Mouse (Mus musculus): ENCODE measurements around the gene Nfkbid. TPM values are rescaled to one million over a fixed set of nuclear protein-coding genes. Genes with fewer than 3 reads are reported as not detected.
A peak's percentile ranks its signal among the peaks of the same experiment; 100 is the strongest.

The Nfkbid gene
- polyA plus RNA-seq, 1 experiment from 2014 or later: 1.9 TPM

GRCm38 (mm10) chr7:30444971-30445751 is 23.6 kb downstream of the Nfkbid start, which contains the start of gene Aplp1:
TSS of gene Aplp1 (minus strand) at chr7:30445535.
- peak; percentile 76 for ATAC-seq
- H3K4me1 ChIP-seq (ENCODE audit: insufficient read depth, low read depth, low read length): no peaks in the 10 kb centered on the region
- no peaks in the 10 kb centered on the region for H3K27me3 ChIP-seq (replicated peaks; ENCODE audit: insufficient read depth, low read length)
- WGBS: 3% methylated on average over 34 of the region's 72 CpGs
- H3K36me3 ChIP-seq (ENCODE audit: insufficient read depth, low read length): no peaks in the 10 kb centered on the region
- H3K9ac ChIP-seq (replicated peaks; ENCODE audit: low read depth): 0 out of 2 replicates have a peak within 1 kb of the TSS, but pooled peaks have one; percentile 12
- TF ChIP-seq CTCF (IDR thresholded peaks at IDR 0.05) (no peak), EP300 (IDR thresholded peaks at IDR 0.05) (no peak)
- H3K4me3 ChIP-seq (ENCODE audit: low read depth, low read length): peak within 1 kb of the TSS; percentile 55
- no peak within 1 kb of the TSS for H3K27ac ChIP-seq (ENCODE audit: low read length)
- H3K9me3 ChIP-seq (ENCODE audit: low read length): no peaks in the 10 kb centered on the region
- peak; percentile 26 for DNase-seq (ENCODE audit: low spot score)
- peak within 1 kb of the TSS; percentile 88 for H3K4me2 ChIP-seq (replicated peaks; ENCODE audit: low read depth, low read length)

- TF ChIP-seq CTCF (IDR thresholded peaks at IDR 0.05) (no peak), EP300 (IDR thresholded peaks at IDR 0.05) (no peak)
- H3K9ac ChIP-seq (replicated peaks; ENCODE audit: low read depth): no peak overlapping the region
- H3K36me3 ChIP-seq (ENCODE audit: insufficient read depth, low read length): no peaks in the 10 kb centered on the region
- H3K4me3 ChIP-seq (ENCODE audit: low read depth, low read length): no peak overlapping the region
- H3K4me2 ChIP-seq (replicated peaks; ENCODE audit: low read depth, low read length): no peak overlapping the region
- H3K27me3 ChIP-seq (replicated peaks; ENCODE audit: insufficient read depth, low read length): peaks cover 19% of the 10 kb centered on the region; the same call in 1 of the 2 replicates
- 66% methylated on average over 7 of the region's 7 CpGs for WGBS
- no peaks in the 10 kb centered on the region for H3K4me1 ChIP-seq (ENCODE audit: insufficient read depth, low read depth, low read length)
- no peak overlapping the region for H3K27ac ChIP-seq (ENCODE audit: low read length)
- DNase-seq (ENCODE audit: low spot score) (no peak), ATAC-seq (no peak)
- no peaks in the 10 kb centered on the region for H3K9me3 ChIP-seq (ENCODE audit: low read length)
Observed at GRCm38 (mm10) chr7:30450241-30450640, 28.7 kb downstream of the Nfkbid start.

GRCm38 (mm10) chr7:30453327-30453726 is 31.8 kb downstream of the Nfkbid start:
- Histone ChIP-seq H3K27me3 (replicated peaks; ENCODE audit: insufficient read depth, low read length) (peaks cover 41% of the 10 kb centered on the region), H3K4me2 (replicated peaks; ENCODE audit: low read depth, low read length) (no peak overlapping the region), H3K36me3 (ENCODE audit: insufficient read depth, low read length) (no peaks in the 10 kb centered on the region), H3K27ac (ENCODE audit: low read length) (no peak overlapping the region), H3K9me3 (ENCODE audit: low read length) (no peaks in the 10 kb centered on the region), H3K4me3 (ENCODE audit: low read depth, low read length) (no peak overlapping the region), H3K4me1 (ENCODE audit: insufficient read depth, low read depth, low read length) (no peaks in the 10 kb centered on the region), H3K9ac (replicated peaks; ENCODE audit: low read depth) (no peak overlapping the region)
- DNase-seq (ENCODE audit: low spot score) (no peak), ATAC-seq (no peak)
- 13% methylated on average over 25 of the region's 25 CpGs for WGBS
- TF ChIP-seq EP300 (IDR thresholded peaks at IDR 0.05): no peak
- no peak for TF ChIP-seq CTCF (IDR thresholded peaks at IDR 0.05)

GRCm38 (mm10) chr7:30453766-30454165 is 32.2 kb downstream of the Nfkbid start:
- no peak overlapping the region; the same call in 1 of the 2 replicates for H3K4me3 ChIP-seq (ENCODE audit: low read depth, low read length)
- H3K4me1 ChIP-seq (ENCODE audit: insufficient read depth, low read depth, low read length): no peaks in the 10 kb centered on the region
- peak; percentile 38 for DNase-seq (ENCODE audit: low spot score)
- H3K4me2 ChIP-seq (replicated peaks; ENCODE audit: low read depth, low read length): no peak overlapping the region
- WGBS: 2% methylated on average over 25 of the region's 25 CpGs
- peaks cover 43% of the 10 kb centered on the region for H3K27me3 ChIP-seq (replicated peaks; ENCODE audit: insufficient read depth, low read length)
- no peak overlapping the region for H3K27ac ChIP-seq (ENCODE audit: low read length)
- peak; percentile 55 for ATAC-seq
- no peaks in the 10 kb centered on the region for H3K36me3 ChIP-seq (ENCODE audit: insufficient read depth, low read length)
- no peak overlapping the region for H3K9ac ChIP-seq (replicated peaks; ENCODE audit: low read depth)
- no peak for TF ChIP-seq CTCF (IDR thresholded peaks at IDR 0.05)
- TF ChIP-seq EP300 (IDR thresholded peaks at IDR 0.05): no peak
- no peaks in the 10 kb centered on the region for H3K9me3 ChIP-seq (ENCODE audit: low read length)

- no peaks in the 10 kb centered on the region for H3K9me3 ChIP-seq (ENCODE audit: low read length)
- ATAC-seq (no peak), DNase-seq (ENCODE audit: low spot score) (no peak)
- H3K4me1 ChIP-seq (ENCODE audit: insufficient read depth, low read depth, low read length): no peaks in the 10 kb centered on the region
- H3K9ac ChIP-seq (replicated peaks; ENCODE audit: low read depth): no peak overlapping the region
- TF ChIP-seq EP300 (IDR thresholded peaks at IDR 0.05): no peak
- no peak for TF ChIP-seq CTCF (IDR thresholded peaks at IDR 0.05)
- no peak overlapping the region for H3K27ac ChIP-seq (ENCODE audit: low read length)
- peaks cover 44% of the 10 kb centered on the region for H3K27me3 ChIP-seq (replicated peaks; ENCODE audit: insufficient read depth, low read length)
- no peak overlapping the region for H3K4me2 ChIP-seq (replicated peaks; ENCODE audit: low read depth, low read length)
- no peak overlapping the region for H3K4me3 ChIP-seq (ENCODE audit: low read depth, low read length)
- no peaks in the 10 kb centered on the region for H3K36me3 ChIP-seq (ENCODE audit: insufficient read depth, low read length)
- WGBS: 12% methylated on average over 6 of the region's 6 CpGs
Observed at GRCm38 (mm10) chr7:30454259-30454658, 32.7 kb downstream of the Nfkbid start.

GRCm38 (mm10) chr7:30456487-30456886 is 35.0 kb downstream of the Nfkbid start:
- Histone ChIP-seq H3K4me3 (ENCODE audit: low read depth, low read length) (no peak overlapping the region), H3K27ac (ENCODE audit: low read length) (no peak overlapping the region), H3K27me3 (replicated peaks; ENCODE audit: insufficient read depth, low read length) (peaks cover 44% of the 10 kb centered on the region), H3K4me2 (replicated peaks; ENCODE audit: low read depth, low read length) (no peak overlapping the region), H3K36me3 (ENCODE audit: insufficient read depth, low read length) (no peaks in the 10 kb centered on the region), H3K9ac (replicated peaks; ENCODE audit: low read depth) (no peak overlapping the region), H3K9me3 (ENCODE audit: low read length) (no peaks in the 10 kb centered on the region), H3K4me1 (ENCODE audit: insufficient read depth, low read depth, low read length) (no peaks in the 10 kb centered on the region)
- ATAC-seq (no peak), DNase-seq (ENCODE audit: low spot score) (no peak)
- no peak for TF ChIP-seq CTCF (IDR thresholded peaks at IDR 0.05)
- 2% methylated on average over 9 of the region's 9 CpGs for WGBS
